Mouse (Mus musculus) brain, embryonic 14.5 days (tissue): ENCODE data around the gene Hnrnpa3.

Source experiments
- CTCF ChIP-seq: fragments of 200-500 bp; IDR thresholded peaks from 2 replicates; pipeline ENCODE4 v1.5.1; 2012; ENCODE audit warnings: inconsistent platforms, mild to moderate bottlenecking, moderate library complexity, borderline replicate concordance; ENCODE audit not compliant: insufficient read depth, insufficient read length; ENCODE audit errors: extremely low read depth
- POLR2A ChIP-seq: fragments of 200-500 bp; IDR thresholded peaks from 2 replicates; pipeline ENCODE4 v1.6.1; 2012; ENCODE audit warnings: mild to moderate bottlenecking, inconsistent platforms, borderline replicate concordance; ENCODE audit not compliant: poor library complexity, insufficient read depth, insufficient read length, severe bottlenecking; ENCODE audit errors: extremely low read depth

- TF ChIP-seq CTCF: no peak
- no peak for TF ChIP-seq POLR2A
These were observed 42.9 kb downstream of the Hnrnpa3 start for GRCm38 (mm10) chr2:75701822-75702587.
